Mouse (Mus musculus) erythroblast, adult 5-6 weeks (primary cell): ENCODE results near the gene Clps. TPM values are rescaled to one million over a fixed set of nuclear protein-coding genes. Genes with fewer than 3 reads are reported as not detected.

Experiments used
- ATAC-seq: replicated peaks from 2 replicates; pipeline ENCODE4 v1.8.0; 2016; ENCODE audit warnings: moderate number of reproducible peaks, mild to moderate bottlenecking, moderate TSS enrichment, inconsistent platforms; ENCODE audit not compliant: poor library complexity, low FRiP score, severe bottlenecking
- total RNA-seq, 2 experiments: library from RNA; stranded (forward) in 1 of 2; stranded (reverse) in 1 of 2; fragments of 150-400 nt in 1 of 2; fragments of 200-764, 138-1000 nt in 1 of 2; gene quantifications; 2 replicates each; pipeline versions ENCODE4 v1.2.3 to v1.2.4; 2015 to 2017; ENCODE audit warnings: low replicate concordance in 2 of 2

Gene Clps
- total RNA-seq (2015; ENCODE audit: low replicate concordance), result not detected in 2 replicates
- not detected in 2 replicates for total RNA-seq (2017; ENCODE audit: low replicate concordance)

DNA sequence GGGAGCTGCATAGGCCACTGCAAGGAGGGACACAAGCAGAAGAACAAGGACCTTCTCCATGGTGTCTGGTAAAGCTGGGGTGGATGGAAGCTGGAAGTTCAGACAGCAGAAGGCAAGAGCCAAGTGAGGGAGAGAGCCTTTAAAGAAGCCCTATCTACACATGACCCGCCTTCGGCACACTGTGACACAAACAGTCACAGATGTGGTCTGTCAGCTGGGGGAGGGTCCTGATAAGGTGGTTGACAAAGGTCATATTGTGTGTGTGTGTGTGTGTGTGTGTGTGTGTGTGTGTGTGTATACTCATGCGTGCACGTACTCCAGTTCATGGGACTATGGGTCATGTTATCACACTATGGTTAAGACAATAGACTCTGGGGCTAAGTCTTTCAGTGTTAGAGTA lies at the start of gene Clps:
Clps (minus strand) TSS at position 169 of the 400 bp plus-strand sequence.
- no peak for ATAC-seq

DNA sequence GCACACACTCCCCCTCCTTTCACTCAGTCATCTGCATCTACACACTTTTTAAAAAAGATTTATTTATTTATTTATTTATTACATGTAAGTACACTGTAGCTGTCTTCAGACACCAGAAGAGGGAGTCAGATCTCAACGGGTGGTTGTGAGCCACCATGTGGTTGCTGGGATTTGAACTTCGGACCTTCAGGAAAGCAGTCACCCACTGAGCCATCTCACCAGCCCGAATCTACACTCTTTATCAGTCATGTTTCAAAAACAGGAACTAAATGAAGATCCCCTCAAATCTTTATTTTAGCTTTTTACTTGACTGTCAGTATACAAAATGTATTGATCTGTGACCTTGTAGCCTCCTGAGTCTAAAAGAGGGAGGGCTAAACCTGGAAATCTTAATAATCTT lies 49.0 kb upstream of the Clps start:
- ATAC-seq, result no peak

DNA sequence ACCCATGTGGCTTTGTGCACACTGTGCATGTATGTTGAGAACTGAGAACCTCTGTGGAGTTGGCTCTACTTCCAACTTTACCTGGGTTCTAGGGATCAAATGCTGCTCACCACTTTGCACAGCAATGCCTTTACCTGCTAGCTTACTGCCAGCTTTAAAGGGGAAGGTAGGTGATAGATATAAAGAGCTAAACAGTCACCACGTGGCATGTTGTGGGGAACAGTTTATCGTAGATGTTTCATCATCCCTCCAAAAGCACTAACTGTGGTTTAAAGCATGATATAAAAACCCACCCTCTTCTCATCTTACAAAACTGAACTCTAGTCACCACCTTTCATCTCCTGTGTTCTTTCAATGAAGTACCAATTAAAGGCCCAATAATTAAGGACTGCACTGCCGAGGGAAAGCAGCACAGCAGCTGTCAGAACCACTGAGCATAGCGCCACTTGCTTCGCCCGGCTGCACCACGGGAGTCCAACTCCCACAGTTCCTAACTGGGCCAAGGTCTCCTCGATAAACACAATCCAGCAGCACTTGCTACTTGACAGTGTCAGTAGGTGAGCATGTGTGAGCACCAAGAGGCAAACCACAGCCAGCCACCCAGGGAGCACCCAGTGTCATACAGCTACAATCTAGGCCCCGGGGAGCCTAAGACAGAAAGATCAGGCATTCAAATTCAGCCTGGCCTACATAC lies 41.1 kb upstream of the Clps start:
- ATAC-seq, result no peak

DNA sequence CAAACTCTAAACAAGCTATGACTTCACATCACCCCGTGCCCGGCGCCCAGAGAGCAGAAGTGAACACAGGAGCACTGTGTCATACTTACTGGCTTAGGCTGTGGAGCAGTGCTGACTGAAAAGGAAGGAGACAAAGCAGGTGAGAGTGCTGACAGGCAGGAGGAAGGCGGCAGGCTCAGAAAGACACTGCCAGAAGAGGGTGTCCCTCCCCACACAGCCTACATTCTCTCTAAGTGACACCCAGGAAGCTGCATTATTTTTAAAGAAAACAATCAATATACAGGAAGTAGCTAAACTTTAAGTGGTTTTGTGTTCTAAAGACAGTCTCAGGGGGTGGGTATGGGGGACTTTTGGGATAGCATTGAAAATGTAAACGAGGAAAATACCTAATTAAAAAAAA lies 40.2 kb upstream of the Clps start:
- ATAC-seq, result no peak

DNA sequence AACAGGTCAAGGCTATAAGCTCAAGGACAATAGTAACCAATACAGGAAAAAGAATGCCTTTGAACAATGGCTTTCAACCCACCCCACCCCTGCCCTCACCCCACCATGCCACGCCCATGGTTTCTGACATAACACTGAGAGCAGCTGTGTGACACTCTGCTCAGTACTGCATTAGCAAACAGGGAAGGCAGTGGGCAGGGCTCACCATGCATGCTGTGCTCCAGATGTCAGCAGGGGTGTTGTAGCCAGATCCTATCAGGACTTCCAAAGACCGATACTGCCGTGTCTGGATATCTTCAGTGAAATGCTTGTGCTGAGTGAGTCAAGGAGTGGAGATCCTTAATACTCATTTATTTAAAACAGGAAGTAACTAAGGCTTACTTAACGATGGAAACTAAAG lies 33.4 kb upstream of the Clps start:
- ATAC-seq, result no peak

DNA sequence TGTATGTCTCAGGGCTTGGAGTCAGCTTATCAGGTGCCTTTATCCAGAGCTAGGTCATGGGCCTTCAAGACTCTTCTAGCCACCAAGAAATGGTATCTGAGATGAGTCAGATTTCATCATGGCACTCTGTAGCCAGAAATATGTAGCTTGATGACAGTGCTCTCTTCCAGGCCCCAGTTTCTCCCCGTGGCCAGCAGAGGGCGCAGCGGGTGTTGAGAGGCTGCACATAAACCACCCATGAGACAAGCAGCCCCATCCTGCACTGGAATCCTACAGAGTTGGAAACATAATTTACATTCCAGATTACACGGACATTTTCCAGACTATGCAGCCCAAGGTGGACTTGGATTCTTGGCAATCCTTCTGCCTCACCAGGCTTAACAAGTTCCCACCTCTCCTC lies 32.4 kb upstream of the Clps start:
- ATAC-seq, result peak; percentile 80

DNA sequence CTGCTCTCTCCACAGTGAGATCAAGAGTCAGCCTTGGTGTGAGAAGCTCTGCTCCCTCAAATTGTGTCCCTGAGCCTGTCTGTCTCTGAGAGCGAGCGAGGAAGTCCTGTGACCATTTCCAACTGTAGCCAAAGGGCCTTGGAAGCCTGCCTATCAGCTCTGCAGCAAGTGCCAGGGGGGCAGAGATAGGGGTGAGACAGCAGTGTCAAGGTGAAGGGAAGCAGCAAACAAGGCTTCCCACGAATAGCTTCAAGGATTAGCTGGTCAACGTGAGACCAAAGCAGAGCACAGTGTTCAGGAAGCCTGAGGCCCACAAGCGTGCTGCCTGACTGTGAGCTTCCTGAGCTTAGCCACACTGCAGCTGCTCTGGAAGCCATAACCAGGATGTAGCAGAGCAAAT lies 30.9 kb upstream of the Clps start:
- peak; percentile 64 for ATAC-seq

DNA sequence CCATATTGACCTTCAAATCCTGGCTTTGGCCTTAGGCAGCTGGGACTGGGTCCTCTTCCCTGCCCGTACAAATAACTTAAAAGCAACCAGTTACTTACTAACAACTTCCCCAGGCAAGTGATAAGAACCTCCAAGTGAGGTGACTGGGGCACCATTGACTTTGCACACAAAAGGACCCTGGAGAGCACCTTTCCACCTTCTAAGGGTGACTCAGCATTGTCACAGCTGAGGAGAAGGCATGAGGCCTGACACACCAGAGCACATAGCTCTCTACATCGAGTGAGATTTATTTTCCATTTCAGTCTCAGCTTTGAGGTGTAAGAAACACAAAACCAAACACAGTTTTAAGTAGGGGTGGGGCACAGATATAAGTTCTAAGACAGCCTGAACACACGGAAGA lies 30.0 kb upstream of the Clps start:
- ATAC-seq, result no peak

DNA sequence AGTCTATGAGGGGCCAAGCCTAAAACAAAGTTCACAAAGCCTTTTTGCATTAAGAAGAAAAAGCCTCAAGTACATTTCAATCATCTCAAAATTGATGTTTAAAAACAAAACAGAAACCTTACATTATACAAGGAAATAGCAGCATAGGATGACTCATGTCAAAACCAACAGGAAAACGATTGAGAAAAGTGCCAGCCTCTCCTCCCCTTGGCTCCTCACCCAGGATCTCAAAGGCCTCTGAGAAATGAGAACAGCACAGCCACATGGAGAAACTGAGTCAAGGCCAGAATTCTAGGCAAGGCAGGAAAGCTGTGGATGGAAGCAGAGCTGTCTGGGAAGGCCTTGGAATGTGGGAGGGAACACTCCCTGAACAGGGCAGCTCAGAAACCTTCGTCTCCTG lies 28.0 kb upstream of the Clps start:
- ATAC-seq, result no peak

DNA sequence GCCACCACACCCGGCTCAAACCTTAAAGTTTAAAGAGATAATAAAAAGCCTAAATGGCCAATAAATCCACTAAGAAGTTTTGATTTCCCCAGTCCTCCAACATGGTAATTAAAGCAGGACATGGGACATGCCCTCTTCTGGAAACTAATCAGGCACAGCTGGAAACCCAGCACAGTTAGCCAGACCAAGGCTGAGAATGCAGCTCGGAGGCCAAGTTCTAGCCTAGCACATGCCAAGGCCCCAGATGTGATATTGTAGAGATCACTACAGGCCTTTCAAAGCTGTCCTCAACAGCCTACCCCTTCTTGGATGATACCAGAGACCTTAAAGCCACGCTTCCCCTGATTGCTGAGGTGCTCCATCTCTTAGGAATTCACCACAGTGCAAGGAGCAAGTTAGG lies 25.9 kb upstream of the Clps start:
- no peak for ATAC-seq

DNA sequence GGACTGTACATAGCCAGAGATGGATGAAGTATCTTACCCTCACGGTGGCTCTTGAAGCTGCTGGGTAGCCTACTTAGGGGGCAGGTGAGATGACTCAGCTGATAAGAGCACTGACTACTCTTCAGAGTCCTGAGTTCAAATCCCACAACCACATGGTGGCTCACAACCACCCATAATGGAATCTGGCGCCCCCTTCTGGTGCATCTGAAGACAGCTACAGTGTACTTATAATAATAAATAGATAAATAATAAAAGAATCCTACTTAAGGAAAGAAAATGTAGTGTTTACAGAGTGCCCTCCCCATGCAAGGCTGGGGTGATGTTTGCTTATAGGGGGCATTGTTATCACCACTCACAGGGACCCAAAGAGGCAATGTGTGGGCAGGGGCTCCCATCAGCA lies 20.5 kb upstream of the Clps start:
- ATAC-seq, result no peak

DNA sequence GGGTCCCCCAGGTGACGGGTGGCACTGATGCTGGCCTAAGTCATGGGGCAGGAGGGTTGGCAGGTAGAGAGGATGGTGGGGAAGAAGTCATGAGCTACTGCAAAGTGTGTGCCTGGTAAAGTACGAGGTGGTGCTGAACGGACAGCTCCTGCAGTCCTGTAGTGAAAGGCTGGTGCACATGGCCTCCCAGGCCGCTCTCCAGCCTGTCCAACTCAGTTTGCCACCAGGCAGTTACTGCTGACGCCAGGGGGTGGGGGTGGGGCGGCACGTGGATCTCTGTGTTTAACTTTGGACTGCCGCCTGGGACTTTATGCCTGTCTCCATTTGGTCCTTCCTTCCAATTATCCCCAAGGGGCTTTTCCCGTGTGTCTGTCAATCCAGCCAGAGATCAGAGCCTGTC lies 19.8 kb upstream of the Clps start:
- ATAC-seq, result no peak

DNA sequence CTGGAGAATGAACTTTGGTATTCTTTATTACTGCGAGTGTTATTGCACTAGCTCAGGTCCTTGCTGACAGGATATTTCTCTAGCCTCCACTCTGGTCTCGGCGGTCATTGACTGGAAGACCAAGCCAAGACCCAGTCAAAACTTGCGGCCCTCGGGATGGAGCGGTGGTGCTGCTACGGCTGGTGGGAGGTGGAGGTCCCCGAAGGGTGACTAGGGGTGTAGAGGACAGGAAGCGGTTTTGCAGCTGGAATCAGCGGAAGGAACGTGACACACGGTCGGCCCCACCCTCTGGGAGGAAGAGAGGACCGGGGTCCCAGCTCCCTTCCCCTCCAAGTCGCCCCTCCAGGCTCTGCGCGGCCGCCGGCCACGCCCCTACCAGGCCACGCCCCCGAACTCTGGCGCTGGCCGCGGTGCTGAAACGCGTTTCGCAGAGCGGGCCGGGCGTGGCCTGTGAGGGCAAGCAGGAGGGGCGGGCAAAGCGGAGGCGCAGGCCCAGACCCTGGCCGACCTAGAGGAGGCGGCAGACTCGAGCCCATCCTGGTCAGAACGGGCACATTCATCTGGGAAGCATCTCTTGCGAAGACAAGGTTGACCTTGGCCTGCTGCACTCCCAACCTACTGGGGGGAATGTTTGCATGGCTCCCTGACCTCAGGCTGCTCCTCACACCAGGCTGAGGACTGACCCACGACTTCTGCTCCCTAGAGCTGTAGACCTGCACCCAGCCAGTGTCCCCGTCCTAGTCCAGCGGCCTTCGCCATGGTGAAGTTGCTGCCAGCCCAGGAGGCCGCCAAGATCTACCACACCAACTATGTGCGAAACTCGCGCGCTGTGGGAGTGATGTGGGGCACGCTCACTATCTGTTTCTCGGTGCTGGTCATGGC lies 14.9 kb upstream of the Clps start, which contains the start of gene Lhfpl5:
Lhfpl5 (plus strand) TSS at position 398 of the 882 bp plus-strand sequence.
- ATAC-seq, result 0 out of 2 replicates have a peak, but pooled peaks have one; percentile 41

DNA sequence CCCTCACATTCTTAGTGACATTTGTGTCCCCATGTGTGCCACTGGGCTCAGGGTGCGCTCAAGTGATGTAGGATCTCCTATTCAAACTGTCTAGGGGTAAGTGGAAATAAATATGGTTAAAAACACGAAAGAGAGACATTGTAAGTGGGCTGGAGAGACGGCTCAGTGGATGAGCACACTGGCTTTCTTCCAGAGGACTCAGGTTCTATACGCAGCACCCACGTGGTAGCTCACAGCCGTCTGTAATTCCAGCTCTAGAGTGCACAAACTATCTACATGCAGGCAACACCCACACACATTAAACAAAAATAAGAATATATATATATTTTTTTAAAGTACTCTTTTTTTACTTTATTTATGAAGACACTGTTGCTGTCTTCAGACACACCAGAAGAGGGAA lies 12.4 kb upstream of the Clps start:
- ATAC-seq, result no peak

DNA sequence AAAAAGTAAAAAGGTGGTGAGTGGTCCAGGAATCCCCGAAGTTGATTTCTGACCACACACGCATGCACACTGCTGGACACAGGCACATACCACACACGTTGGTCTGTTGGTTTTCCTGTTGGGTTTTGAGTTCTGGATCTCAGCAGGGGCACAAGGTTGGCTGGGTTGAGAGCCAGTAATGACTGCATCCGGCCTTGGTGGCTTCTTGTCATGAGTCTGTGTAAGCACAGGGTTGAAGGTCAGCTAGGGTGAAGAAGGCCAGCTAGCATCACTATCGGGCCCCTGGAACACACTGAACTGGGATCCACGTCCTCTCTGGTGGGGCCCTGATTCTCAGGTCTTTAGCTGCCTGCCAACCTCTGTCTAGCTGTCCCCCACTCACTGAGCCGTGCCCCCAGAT lies 12.0 kb upstream of the Clps start:
- no peak for ATAC-seq

DNA sequence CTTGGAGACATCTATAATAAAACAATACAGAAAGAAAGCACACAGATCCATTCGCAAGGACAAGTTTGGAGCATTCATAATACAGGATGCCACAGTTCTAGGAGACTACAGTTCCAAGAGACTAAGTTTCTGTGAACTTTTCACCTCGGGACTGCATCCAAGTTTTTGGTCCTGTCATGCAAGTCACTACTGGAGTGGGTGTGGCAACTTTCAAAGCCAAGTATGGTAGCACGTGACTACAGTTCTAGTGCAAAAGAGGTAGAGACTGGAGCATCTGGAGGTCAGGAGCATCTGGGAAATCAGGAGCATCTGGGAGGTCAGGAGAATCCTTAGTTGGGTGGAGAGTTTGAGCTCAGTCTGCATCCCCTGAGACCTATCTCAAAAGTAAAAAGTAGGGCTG lies 11.3 kb upstream of the Clps start:
- ATAC-seq, result no peak

DNA sequence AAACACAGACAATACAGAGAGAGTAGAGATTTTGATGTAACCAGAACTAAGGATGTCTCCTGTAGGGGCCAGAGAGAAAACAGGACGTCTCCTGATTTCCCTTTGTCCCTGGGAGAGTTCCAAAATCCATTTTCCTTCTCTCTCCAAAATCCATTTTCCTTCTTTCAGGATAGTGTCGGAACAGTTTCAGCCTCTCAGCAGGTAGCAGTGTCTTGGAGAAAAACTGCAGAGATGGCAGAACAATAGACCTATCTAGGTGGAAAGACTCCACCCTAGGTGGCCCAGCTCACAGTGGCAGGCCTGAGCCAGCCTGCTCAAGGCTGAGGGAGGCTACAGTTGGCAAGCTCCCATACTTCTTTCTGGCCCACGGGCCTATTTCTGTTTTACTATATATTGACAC lies 7.0 kb upstream of the Clps start:
- ATAC-seq, result no peak

DNA sequence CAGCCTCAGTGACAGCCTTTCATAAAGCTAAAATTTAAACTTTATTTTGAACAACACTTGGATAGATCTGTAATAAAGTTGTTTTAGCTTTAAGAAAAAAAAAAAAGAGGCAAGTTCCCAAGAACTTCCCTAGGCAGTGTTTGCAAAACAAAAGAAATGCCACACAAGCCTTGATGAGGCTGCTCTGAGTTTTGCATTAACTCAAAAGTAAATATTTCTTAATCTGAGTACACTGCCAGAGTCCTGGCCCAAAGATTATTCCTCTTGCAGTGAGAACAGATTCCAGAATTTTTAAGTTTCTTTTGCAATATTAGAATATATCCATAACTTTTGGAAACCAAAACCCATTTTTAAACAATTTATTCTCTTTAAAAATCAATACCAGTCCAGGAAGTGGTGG lies 4.6 kb upstream of the Clps start:
- ATAC-seq, result no peak

DNA sequence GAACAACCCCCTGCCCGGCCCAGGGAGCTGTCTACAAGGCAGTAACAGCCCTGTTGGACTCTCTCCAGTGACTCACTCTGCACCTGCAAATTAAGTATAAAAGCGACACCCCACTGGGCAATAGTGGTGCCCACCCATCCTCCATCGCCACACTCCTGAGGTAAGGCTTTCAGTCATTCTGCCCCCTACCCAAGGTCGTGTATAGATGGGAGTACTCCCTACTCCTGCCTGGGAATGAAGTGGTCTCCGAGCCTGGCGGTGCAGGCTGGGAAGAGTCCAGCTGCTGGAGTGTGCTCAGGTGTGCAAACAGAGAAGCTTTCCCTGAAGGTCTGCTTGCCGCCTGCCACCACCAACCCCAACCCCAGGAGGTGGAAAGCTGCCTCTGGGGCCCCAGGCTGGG lies 1.0 kb upstream of the Clps start:
- ATAC-seq, result no peak

DNA sequence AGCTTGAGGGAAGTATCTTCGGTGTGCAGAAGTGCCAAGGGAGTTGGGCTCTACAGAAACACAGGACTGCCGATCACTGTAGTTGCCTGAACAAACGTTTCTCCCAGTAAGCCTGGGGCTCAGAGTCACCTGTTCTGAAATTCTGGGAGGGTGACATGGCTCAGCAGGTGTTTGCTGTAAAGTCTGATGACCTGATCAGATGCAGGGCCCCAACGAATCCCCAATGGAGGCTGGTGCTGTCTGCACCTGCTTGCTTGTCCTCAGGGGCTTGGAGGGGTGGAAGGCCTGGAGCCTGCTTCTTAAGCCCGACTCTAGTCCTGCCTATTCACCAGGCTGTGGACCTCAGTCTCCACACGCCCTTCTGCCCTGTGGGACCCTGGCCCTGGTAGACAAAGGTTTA lies 2.8 kb downstream of the Clps start:
- ATAC-seq, result no peak
